ENCODE assay signal across 8 mouse cellular contexts in genomic region chr19:6400096-6401086, GRCm38 (mm10). TPM values are rescaled to one million over a fixed set of nuclear protein-coding genes. Genes with fewer than 3 reads are reported as not detected.
DNase-seq lines count a peak whose midpoint lies in the region; ATAC-seq and TF ChIP-seq lines count a peak whose summit lies in the region.

No protein-coding gene starts in this region.

- H3K79me2 ChIP-seq in heart, adult 2 months (replicated peaks; ENCODE audit: control insufficient read depth, insufficient read depth, low read length), result no peaks in the 10 kb centered on the region
- H3K79me2 ChIP-seq in MEL (ENCODE audit: control insufficient read depth, insufficient read depth, low read length, poor library complexity), result peaks cover 2% of the 10 kb centered on the region; the same call in 1 of the 2 replicates

- peak overlapping the region; percentile 83 for H3K9ac ChIP-seq in heart, adult 2 months (ENCODE audit: low read depth, low read length)
- H3K9ac ChIP-seq in MEL (ENCODE audit: control insufficient read depth, low read depth, low read length, poor library complexity, severe bottlenecking), result peak overlapping the region; percentile 75
- peak overlapping the region; percentile 82 for H3K9ac ChIP-seq in heart, embryonic 14.5 days (ENCODE audit: low read length)
- H3K9ac ChIP-seq in limb, embryonic 15.5 days, result peak overlapping the region; percentile 42; the same call in 1 of the 2 replicates
- H3K9ac ChIP-seq in neural tube, embryonic 14.5 days (replicated peaks; ENCODE audit: low read depth, low read length), result peak overlapping the region; percentile 79

- intact Hi-C loops in heart, adult 2 months (cut with DNase I), result loop anchor here (1.0 kb wide), 1 partner anchor 52 kb away; no protein-coding TSS in a partner anchor

- peak; percentile 23; the same call in 1 of the 2 replicates for TF ChIP-seq CTCF in heart, adult 2 months (IDR thresholded peaks at IDR 0.05)
- peak in 1 of 3 experiments; percentile 22; a peak in 1 of 6 replicates for TF ChIP-seq CTCF in MEL (IDR thresholded peaks at IDR 0.05 in 2 of 3, conservative IDR thresholded peaks at IDR 0.05 in 1 of 3; ENCODE audit: control insufficient read depth in 1 of 3, insufficient read depth in 1 of 3, low read depth in 2 of 3, low read length in 3 of 3, poor library complexity in 1 of 3, severe bottlenecking in 1 of 3)

- peaks cover 4% of the 10 kb centered on the region; the same call in 1 of the 2 replicates for H3K4me1 ChIP-seq in heart, adult 2 months (ENCODE audit: control insufficient read depth, insufficient read depth, low read length)
- H3K4me1 ChIP-seq in MEL (ENCODE audit: control insufficient read depth in 1 of 2, insufficient read depth in 2 of 2, low read length in 2 of 2), result peaks cover 0 to 22% of the 10 kb centered on the region in 2 experiments; a peak in 3 of 4 replicates
- peaks cover 19 to 31% of the 10 kb centered on the region in 2 experiments; a peak in 3 of 4 replicates for H3K4me1 ChIP-seq in heart, embryonic 14.5 days (ENCODE audit: control insufficient read depth in 2 of 2, insufficient read depth in 2 of 2, low read length in 2 of 2)
- peaks cover 43% of the 10 kb centered on the region for H3K4me1 ChIP-seq in limb, embryonic 15.5 days
- H3K4me1 ChIP-seq in neural tube, embryonic 14.5 days (ENCODE audit: control insufficient read depth, insufficient read depth, low read length), result peaks cover 21% of the 10 kb centered on the region

- H3K9me3 ChIP-seq in MEL (replicated peaks; ENCODE audit: insufficient read depth, low read length), result no peaks in the 10 kb centered on the region
- H3K9me3 ChIP-seq in heart, embryonic 14.5 days (ENCODE audit: control insufficient read depth, low read length), result no peaks in the 10 kb centered on the region
- no peaks in the 10 kb centered on the region for H3K9me3 ChIP-seq in limb, embryonic 15.5 days
- no peaks in the 10 kb centered on the region for H3K9me3 ChIP-seq in neural tube, embryonic 14.5 days (ENCODE audit: control insufficient read depth, low read length)

- WGBS in heart, adult 2 months, result 4% methylated on average over 29 of the region's 29 CpGs
- WGBS in heart, embryonic 14.5 days, result 3% methylated on average over 29 of the region's 29 CpGs
- WGBS in limb, embryonic 15.5 days, result 2% methylated on average over 29 of the region's 29 CpGs
- under 1% methylated on average over 29 of the region's 29 CpGs for WGBS in neural tube, embryonic 14.5 days

- peak overlapping the region; percentile 55 for H3K4me3 ChIP-seq in heart, adult 2 months
- peak overlapping the region; percentile 56 to 82 for H3K4me3 ChIP-seq in MEL (ENCODE audit: control insufficient read depth in 1 of 2, insufficient read depth in 1 of 2, low read depth in 2 of 2, low read length in 2 of 2)
- H3K4me3 ChIP-seq in heart, embryonic 14.5 days (ENCODE audit: control insufficient read depth in 1 of 2, insufficient read depth in 1 of 2, low read depth in 1 of 2, low read length in 2 of 2), result peak overlapping the region; percentile 61 to 75
- H3K4me3 ChIP-seq in limb, embryonic 15.5 days, result peak overlapping the region; percentile 60
- peak overlapping the region; percentile 58 for H3K4me3 ChIP-seq in neural tube, embryonic 14.5 days (ENCODE audit: low read depth, low read length)

- peak overlapping the region; percentile 91 for H3K27ac ChIP-seq in heart, adult 2 months
- peak overlapping the region; percentile 9; the same call in 1 of the 2 replicates for H3K27ac ChIP-seq in MEL (ENCODE audit: control insufficient read depth, low read depth, low read length)
- peak overlapping the region in 1 of 2 experiments; percentile 77; a peak in 2 of 4 replicates for H3K27ac ChIP-seq in heart, embryonic 14.5 days (replicated peaks in 1 of 2; ENCODE audit: control insufficient read depth in 1 of 2, insufficient read depth in 1 of 2, low read depth in 2 of 2, low read length in 2 of 2)
- no peak overlapping the region for H3K27ac ChIP-seq in limb, embryonic 15.5 days
- H3K27ac ChIP-seq in neural tube, embryonic 14.5 days (ENCODE audit: low read depth, low read length), result no peak overlapping the region

- no peaks in the 10 kb centered on the region for H3K27me3 ChIP-seq in heart, adult 2 months (ENCODE audit: control insufficient read depth, insufficient read depth, low read length)
- H3K27me3 ChIP-seq in MEL (ENCODE audit: control insufficient read depth in 1 of 2, insufficient read depth in 2 of 2, low read length in 2 of 2), result no peaks in the 10 kb centered on the region
- peaks cover 5% of the 10 kb centered on the region; the same call in 1 of the 2 replicates for H3K27me3 ChIP-seq in heart, embryonic 14.5 days (ENCODE audit: control insufficient read depth, insufficient read depth, low read length)
- H3K27me3 ChIP-seq in limb, embryonic 15.5 days, result peaks cover 67% of the 10 kb centered on the region
- no peaks in the 10 kb centered on the region for H3K27me3 ChIP-seq in neural tube, embryonic 14.5 days (ENCODE audit: control insufficient read depth, insufficient read depth, low read length)

- peak overlapping the region; percentile 100 for H3K4me2 ChIP-seq in heart, embryonic 14.5 days (ENCODE audit: low read length)
- H3K4me2 ChIP-seq in limb, embryonic 15.5 days, result peak overlapping the region; percentile 100
- H3K4me2 ChIP-seq in neural tube, embryonic 14.5 days (ENCODE audit: low read depth, low read length), result peak overlapping the region; percentile 96

- DNase-seq in heart, adult 2 months, result peak; percentile 52 to 58
- no peak for DNase-seq in heart, adult 8-10 months (ENCODE audit: low spot score)
- peak; percentile 74 for DNase-seq in MEL (ENCODE audit: low read depth, low spot score)
- DNase-seq in layer of hippocampus, adult 9-10 months (ENCODE audit: low spot score), result no peak

- H3K36me3 ChIP-seq in heart, adult 2 months (ENCODE audit: control insufficient read depth, insufficient read depth, low read length), result 0 out of 2 replicates have a peak, but pooled peaks cover 3% of the 10 kb centered on the region
- H3K36me3 ChIP-seq in MEL (ENCODE audit: control insufficient read depth in 1 of 2, insufficient read depth in 2 of 2, low read length in 2 of 2), result peaks cover 0 to 4% of the 10 kb centered on the region in 2 experiments; a peak in 2 of 4 replicates
- peaks cover 21% of the 10 kb centered on the region for H3K36me3 ChIP-seq in heart, embryonic 14.5 days (ENCODE audit: control insufficient read depth, insufficient read depth, low read length)
- H3K36me3 ChIP-seq in limb, embryonic 15.5 days, result no peaks in the 10 kb centered on the region
- no peaks in the 10 kb centered on the region for H3K36me3 ChIP-seq in neural tube, embryonic 14.5 days (ENCODE audit: control insufficient read depth, insufficient read depth, low read length)

- no peak for TF ChIP-seq POLR2A in heart, adult 2 months (IDR thresholded peaks at IDR 0.05; ENCODE audit: insufficient read depth, low read depth, low read length)
- TF ChIP-seq POLR2A in MEL (IDR thresholded peaks at IDR 0.05; ENCODE audit: control insufficient read depth in 1 of 2, insufficient read depth in 1 of 2, low read depth in 1 of 2, low read length in 2 of 2, poor library complexity in 1 of 2), result no peak

- no peak for TF ChIP-seq RAD21 in MEL (IDR thresholded peaks at IDR 0.05; ENCODE audit: low read depth, low read length)

- ATAC-seq in heart, embryonic 14.5 days (ENCODE audit: insufficient number of reproducible peaks, insufficient read depth, low FRiP score, low read depth), result no peak
- ATAC-seq in limb, embryonic 15.5 days (ENCODE audit: insufficient number of reproducible peaks, low FRiP score, low TSS enrichment, low read depth), result no peak
- peak; percentile 29; the same call in 1 of the 2 replicates for ATAC-seq in neural tube, embryonic 14.5 days (ENCODE audit: low read depth)
- ATAC-seq in frontal cortex, adult (ENCODE audit: low TSS enrichment), result no peak

- no peak for TF ChIP-seq EP300 in heart, adult 2 months (IDR thresholded peaks at IDR 0.05; ENCODE audit: insufficient read depth, low read depth, low read length)
- TF ChIP-seq EP300 in MEL (IDR thresholded peaks at IDR 0.05; ENCODE audit: low read depth in 1 of 2, low read length in 2 of 2), result no peak

RNA-seq across cellular contexts. Expression of gene Rasgrp2, which starts 1.3 kb away (rescaled TPM):
- total RNA-seq in heart, adult 2 months (2021), result 10 to 100 TPM; 43.3 to 48.0 TPM
- 90.1 and 97.2 TPM in 2 replicates for polyA plus RNA-seq in heart, adult 2 months (2012; rRNA removed)
- 10 to 100 TPM; 31.2 to 51.0 (median 43.8) TPM for total RNA-seq in heart, adult 8-10 months (2022)
- total RNA-seq in MEL (2012; rRNA removed), result 176 TPM in 2 replicates
- 100 to 1,000 TPM in 1 of 2 experiments, not detected in 1; 233 TPM for polyA plus RNA-seq in MEL (2012; ENCODE audit: insufficient read depth in 1 of 2, insufficient read length in 2 of 2, low read depth in 1 of 2, low replicate concordance in 2 of 2, missing spikeins in 1 of 2)
- 44.8 and 48.9 TPM in 2 replicates for polyA plus RNA-seq in heart, embryonic 14.5 days (2014; fragmentation: Nextera tagmentation; extraction: Ambion mirVana)
- polyA plus RNA-seq in limb, embryonic 15.5 days (2015; fragmentation: Nextera tagmentation; extraction: Ambion mirVana), result 35.8 and 38.8 TPM in 2 replicates
- polyA plus RNA-seq in neural tube, embryonic 14.5 days (2014; fragmentation: Nextera tagmentation; extraction: Ambion mirVana), result 81.6 and 130 TPM in 2 replicates

RNA-seq across cellular contexts. Expression of gene Pygm, which starts 16.2 kb away (rescaled TPM):
- total RNA-seq in heart, adult 2 months (2021), result 1,000 to 10,000 TPM; 1,101 to 1,298 TPM
- 1,120 and 1,632 TPM in 2 replicates for polyA plus RNA-seq in heart, adult 2 months (2012; rRNA removed)
- total RNA-seq in heart, adult 8-10 months (2022), result 1,000 to 10,000 TPM; 1,301 to 1,379 (median 1,330) TPM
- total RNA-seq in MEL (2012; rRNA removed), result 0.62 and 0.73 TPM in 2 replicates
- polyA plus RNA-seq in MEL (2012; ENCODE audit: insufficient read depth in 1 of 2, insufficient read length in 2 of 2, low read depth in 1 of 2, low replicate concordance in 2 of 2, missing spikeins in 1 of 2), result 1 to 10 TPM in 1 of 2 experiments, not detected in 1; 3.3 TPM
- polyA plus RNA-seq in heart, embryonic 14.5 days (2014; fragmentation: Nextera tagmentation; extraction: Ambion mirVana), result 225 and 226 TPM in 2 replicates
- polyA plus RNA-seq in limb, embryonic 15.5 days (2015; fragmentation: Nextera tagmentation; extraction: Ambion mirVana), result 23.4 and 89.0 TPM in 2 replicates
- polyA plus RNA-seq in neural tube, embryonic 14.5 days (2014; fragmentation: Nextera tagmentation; extraction: Ambion mirVana), result 4.3 and 4.4 TPM in 2 replicates

RNA-seq across cellular contexts. Expression of gene Nrxn2, which starts 18.1 kb away (rescaled TPM):
- total RNA-seq in heart, adult 2 months (2021), result 1 to 10 TPM; 4.5 to 5.2 TPM
- polyA plus RNA-seq in heart, adult 2 months (2012; rRNA removed), result 3.4 TPM in 2 replicates
- total RNA-seq in heart, adult 8-10 months (2022), result 1 to 10 TPM; 3.3 to 6.8 (median 4.1) TPM
- total RNA-seq in MEL (2012; rRNA removed), result 0.07 and 0.39 TPM in 2 replicates
- under 1 TPM in 1 of 2 experiments, not detected in 1; 0.42 TPM for polyA plus RNA-seq in MEL (2012; ENCODE audit: insufficient read depth in 1 of 2, insufficient read length in 2 of 2, low read depth in 1 of 2, low replicate concordance in 2 of 2, missing spikeins in 1 of 2)
- 0.12 and 0.66 TPM in 2 replicates for polyA plus RNA-seq in heart, embryonic 14.5 days (2014; fragmentation: Nextera tagmentation; extraction: Ambion mirVana)
- polyA plus RNA-seq in limb, embryonic 15.5 days (2015; fragmentation: Nextera tagmentation; extraction: Ambion mirVana), result 0.96 and 1.4 TPM in 2 replicates
- 46.3 and 66.5 TPM in 2 replicates for polyA plus RNA-seq in neural tube, embryonic 14.5 days (2014; fragmentation: Nextera tagmentation; extraction: Ambion mirVana)

RNA-seq across cellular contexts. Expression of gene Sf1, which starts 36.9 kb away (rescaled TPM):
- 100 to 1,000 TPM in 1 of 2 experiments, 10 to 100 TPM in 1; 93.0 to 103 TPM for total RNA-seq in heart, adult 2 months (2021)
- polyA plus RNA-seq in heart, adult 2 months (2012; rRNA removed), result 51.7 and 58.5 TPM in 2 replicates
- total RNA-seq in heart, adult 8-10 months (2022), result 100 to 1,000 TPM in 1 of 4 experiments, 10 to 100 TPM in 3; 84.3 to 103 (median 91.3) TPM
- 65.7 and 71.9 TPM in 2 replicates for total RNA-seq in MEL (2012; rRNA removed)
- polyA plus RNA-seq in MEL (2012; ENCODE audit: insufficient read depth in 1 of 2, insufficient read length in 2 of 2, low read depth in 1 of 2, low replicate concordance in 2 of 2, missing spikeins in 1 of 2), result 100 to 1,000 TPM; 211 to 245 TPM
- 86.9 and 93.1 TPM in 2 replicates for polyA plus RNA-seq in heart, embryonic 14.5 days (2014; fragmentation: Nextera tagmentation; extraction: Ambion mirVana)
- polyA plus RNA-seq in limb, embryonic 15.5 days (2015; fragmentation: Nextera tagmentation; extraction: Ambion mirVana), result 115 TPM in 2 replicates
- 91.7 and 112 TPM in 2 replicates for polyA plus RNA-seq in neural tube, embryonic 14.5 days (2014; fragmentation: Nextera tagmentation; extraction: Ambion mirVana)

RNA-seq across cellular contexts. Expression of gene Map4k2, which starts 59.5 kb away (rescaled TPM):
- 10 to 100 TPM; 36.1 to 38.4 TPM for total RNA-seq in heart, adult 2 months (2021)
- polyA plus RNA-seq in heart, adult 2 months (2012; rRNA removed), result 88.9 and 107 TPM in 2 replicates
- total RNA-seq in heart, adult 8-10 months (2022), result 10 to 100 TPM; 33.4 to 44.4 (median 34.7) TPM
- 8.0 and 10.2 TPM in 2 replicates for total RNA-seq in MEL (2012; rRNA removed)
- 10 to 100 TPM in 1 of 2 experiments, not detected in 1; 22.3 TPM for polyA plus RNA-seq in MEL (2012; ENCODE audit: insufficient read depth in 1 of 2, insufficient read length in 2 of 2, low read depth in 1 of 2, low replicate concordance in 2 of 2, missing spikeins in 1 of 2)
- 9.0 and 13.0 TPM in 2 replicates for polyA plus RNA-seq in heart, embryonic 14.5 days (2014; fragmentation: Nextera tagmentation; extraction: Ambion mirVana)
- polyA plus RNA-seq in limb, embryonic 15.5 days (2015; fragmentation: Nextera tagmentation; extraction: Ambion mirVana), result 14.6 and 16.2 TPM in 2 replicates
- 13.3 and 15.8 TPM in 2 replicates for polyA plus RNA-seq in neural tube, embryonic 14.5 days (2014; fragmentation: Nextera tagmentation; extraction: Ambion mirVana)

Comparison
In these comparisons a context has a peak if more than half of its experiments do, and no peak if none do; other contexts are left out.
1. DNase-seq: peak in heart, adult 2 months (2 of 2) and MEL (single experiment); none in heart, adult 8-10 months (single experiment) and layer of hippocampus, adult 9-10 months (single experiment).
2. H3K27ac ChIP-seq: peak in heart, adult 2 months (single experiment) and MEL (single experiment); none in limb, embryonic 15.5 days (single experiment) and neural tube, embryonic 14.5 days (single experiment).
3. RNA of gene Nrxn2, which starts 18.1 kb away (polyA plus RNA-seq): 46.3 to 66.5 TPM in neural tube, embryonic 14.5 days; 3.4 TPM in heart, adult 2 months, 0.96 to 1.4 TPM in limb, embryonic 15.5 days, 0.12 to 0.66 TPM in heart, embryonic 14.5 days and 0.42 TPM in MEL; every median in the first group is over 10 times any median in the second.
4. Peak in every context shown above with its lines, with median percentiles within 50 percentile points of each other: H3K4me3 ChIP-seq, H3K9ac ChIP-seq and H3K4me2 ChIP-seq.